Mouse (Mus musculus) stomach, postnatal 0 days (tissue): ENCODE measurements at regions not wholly inside any gene's neighbourhood (a gene's known extent, or its start where the extent isn't known, plus 50 kb on each side); places are given as distances from the start of the nearest gene placed in this dataset.

Experiments used
- ATAC-seq: fragments of 200-750 bp; cut with Nextera tagmentation; 2 replicates; pipeline ENCODE4 v1.8.0; 2017; ENCODE audit not compliant: low FRiP score, low TSS enrichment
- DNase-seq: peaks from one replicate; pipeline ENCODE4 v3.0.0-alpha.2; 2016; ENCODE audit warnings: low spot score
- H3K27ac ChIP-seq: fragments of 300-500 bp; sonication (generic); replicated peaks from 2 replicates; pipeline ENCODE4 v1.5.1; 2014; ENCODE audit warnings: mild to moderate bottlenecking, control low read depth
- H3K27me3 ChIP-seq: fragments of 300-500 bp; sonication (generic); 2 replicates; pipeline ENCODE4 v1.6.1; 2014; ENCODE audit warnings: low read length; ENCODE audit not compliant: control insufficient read depth, insufficient read depth
- H3K36me3 ChIP-seq: fragments of 300-500 bp; sonication (generic); 2 replicates; pipeline ENCODE4 v1.6.1; 2014; ENCODE audit warnings: low read length, mixed read lengths; ENCODE audit not compliant: control insufficient read depth, insufficient read depth
- H3K4me1 ChIP-seq: fragments of 300-500 bp; sonication (generic); replicated peaks from 2 replicates; pipeline ENCODE4 v1.6.1; 2014; ENCODE audit warnings: antibody characterized with exemption; ENCODE audit not compliant: control insufficient read depth, insufficient read depth
- H3K4me2 ChIP-seq: fragments of 300-500 bp; sonication (generic); replicated peaks from 2 replicates; pipeline ENCODE4 v1.6.1; 2014; ENCODE audit warnings: low read depth, mild to moderate bottlenecking, control low read depth, moderate library complexity
- H3K4me3 ChIP-seq: fragments of 300-500 bp; sonication (generic); 2 replicates; pipeline ENCODE4 v1.5.1; 2014; ENCODE audit warnings: low read depth, low read length, control low read depth
- H3K9ac ChIP-seq: fragments of 300-500 bp; sonication (generic); 2 replicates; pipeline ENCODE4 v1.6.1; 2014; ENCODE audit warnings: mild to moderate bottlenecking, low read length, control low read depth, mixed read lengths
- H3K9me3 ChIP-seq: fragments of 300-500 bp; sonication (generic); 2 replicates; pipeline ENCODE4 v1.6.1; 2016; ENCODE audit warnings: low read length; ENCODE audit not compliant: control insufficient read depth
- CTCF ChIP-seq: IDR thresholded peaks from 2 replicates; pipeline ENCODE4 v1.5.1; 2016; ENCODE audit warnings: antibody characterized with exemption, low read depth, mild to moderate bottlenecking, moderate library complexity
- EP300 ChIP-seq: optimal IDR thresholded peaks from 2 replicates; pipeline ENCODE3; 2016; ENCODE audit warnings: antibody characterized with exemption
- WGBS: fragments of 180-500 bp; shearing (Covaris S2); extraction: QIAGEN DNeasy Blood & Tissue Kit; methylation state at CpG from one replicate; pipeline ENCODE4 v1.1.7; 2014; 5-methylcytosine and 5-hydroxymethylcytosine counted together

DNA sequence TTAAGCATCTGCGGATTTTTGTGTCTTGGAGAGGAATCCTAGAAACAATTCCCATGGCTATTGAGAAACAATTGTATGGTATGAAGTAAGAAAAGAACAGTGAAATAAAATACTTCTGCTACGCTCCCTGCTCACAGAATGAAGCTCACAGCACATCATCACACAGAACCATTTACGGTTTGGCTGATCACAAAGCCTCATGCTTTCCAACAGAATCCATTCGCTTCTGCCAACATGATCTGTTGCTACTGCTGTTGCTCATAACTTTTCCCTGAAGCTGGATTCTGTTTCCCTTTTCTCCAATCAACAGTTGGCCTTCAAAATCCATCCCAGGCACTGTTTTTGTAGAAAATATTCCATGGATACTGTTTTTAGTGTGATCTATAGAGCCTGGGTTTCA, 518.7 kb downstream of the Nebl start:
- H3K9ac ChIP-seq = no peak overlapping the region
- no peak for DNase-seq

DNA sequence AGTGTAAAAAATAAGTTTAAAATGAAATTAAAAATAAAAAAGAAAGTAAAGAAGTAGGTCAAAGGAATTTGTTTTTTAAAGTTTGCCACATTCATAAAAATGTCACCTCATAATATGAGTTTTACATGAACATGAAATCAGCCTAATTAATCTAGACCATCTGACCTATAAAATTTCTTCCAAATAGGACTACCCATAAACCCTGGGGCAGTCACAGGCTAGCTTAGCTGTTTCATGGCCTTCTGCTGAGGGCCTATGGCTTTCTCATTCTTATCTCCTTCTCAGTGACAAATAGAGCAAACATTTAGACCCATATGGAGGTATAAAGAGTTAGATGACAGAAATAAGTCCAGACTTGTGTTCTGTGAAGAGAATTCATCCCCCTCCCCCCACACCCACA, 520.2 kb downstream of the Nebl start:
- no peak for TF ChIP-seq CTCF
- no peak for TF ChIP-seq EP300
- ATAC-seq = no peak
- H3K4me3 ChIP-seq = no peak overlapping the region
- no peaks in the 10 kb centered on the region for H3K36me3 ChIP-seq
- DNase-seq = no peak
- no peaks in the 10 kb centered on the region for H3K27me3 ChIP-seq
- H3K9me3 ChIP-seq = no peaks in the 10 kb centered on the region
- H3K4me2 ChIP-seq = no peak overlapping the region
- H3K4me1 ChIP-seq = no peaks in the 10 kb centered on the region
- H3K27ac ChIP-seq = no peak overlapping the region
- H3K9ac ChIP-seq = no peak overlapping the region

More for the DNA sequence above, 518.7 kb downstream of the Nebl start:
- H3K36me3 ChIP-seq = no peaks in the 10 kb centered on the region
- WGBS = 82% methylated on average over 4 of the region's 4 CpGs
- H3K4me2 ChIP-seq = no peak overlapping the region
- H3K27me3 ChIP-seq = no peaks in the 10 kb centered on the region
- no peaks in the 10 kb centered on the region for H3K4me1 ChIP-seq
- H3K4me3 ChIP-seq = no peak overlapping the region
- H3K9me3 ChIP-seq = no peaks in the 10 kb centered on the region
- H3K27ac ChIP-seq = no peak overlapping the region
- ATAC-seq = no peak
- TF ChIP-seq CTCF (no peak), EP300 (no peak)

DNA sequence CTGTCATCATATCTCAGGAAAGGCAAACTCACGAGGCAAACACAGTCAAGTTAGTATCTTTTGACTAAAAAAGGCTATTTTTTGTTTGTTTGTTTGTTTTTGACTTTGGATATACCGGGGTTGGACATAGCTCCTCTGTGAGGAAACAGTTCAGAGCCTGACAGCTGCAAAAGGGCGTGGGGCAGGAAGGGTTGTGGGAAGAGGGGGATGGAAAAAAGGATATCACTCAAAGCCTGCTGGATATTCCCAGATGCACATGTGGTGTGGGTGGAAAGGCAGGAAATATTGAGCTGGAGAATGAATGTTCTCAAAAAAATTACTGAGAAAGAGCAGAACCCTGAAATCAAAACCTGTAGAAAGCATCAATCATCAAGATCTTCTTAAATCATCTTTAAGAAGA, 537.7 kb downstream of the Nebl start:
- H3K36me3 ChIP-seq = no peaks in the 10 kb centered on the region
- H3K9me3 ChIP-seq = no peaks in the 10 kb centered on the region
- no peak overlapping the region for H3K9ac ChIP-seq
- no peaks in the 10 kb centered on the region for H3K27me3 ChIP-seq
- WGBS = 38% methylated on average over 3 of the region's 3 CpGs
- no peak overlapping the region for H3K4me2 ChIP-seq
- DNase-seq = no peak
- TF ChIP-seq CTCF (no peak), EP300 (no peak)
- no peak overlapping the region for H3K27ac ChIP-seq
- no peak overlapping the region for H3K4me3 ChIP-seq
- H3K4me1 ChIP-seq = no peaks in the 10 kb centered on the region
- ATAC-seq = no peak

DNA sequence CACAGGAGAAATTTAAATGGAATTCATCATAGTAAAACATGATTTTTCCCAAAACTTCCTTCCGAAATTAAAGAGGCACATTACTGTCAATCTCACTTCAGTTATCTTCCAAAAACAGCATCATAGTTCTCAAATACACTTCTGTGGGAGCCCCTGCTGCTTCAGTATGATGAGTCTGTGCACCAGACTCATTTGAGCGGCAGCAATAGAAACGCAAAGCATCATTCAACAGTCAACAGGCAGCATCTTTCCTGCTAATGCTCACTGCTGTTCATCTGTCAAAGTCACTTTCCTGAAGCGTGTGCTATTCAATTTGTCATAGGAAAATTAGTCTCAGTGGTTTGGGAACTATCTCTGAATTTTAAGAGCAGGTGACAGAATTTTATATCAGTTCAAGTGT, 542.1 kb downstream of the Nebl start:
- H3K4me2 ChIP-seq = no peak overlapping the region
- no peak for TF ChIP-seq EP300
- no peak for TF ChIP-seq CTCF
- no peaks in the 10 kb centered on the region for H3K4me1 ChIP-seq
- no peaks in the 10 kb centered on the region for H3K27me3 ChIP-seq
- no peaks in the 10 kb centered on the region for H3K9me3 ChIP-seq
- ATAC-seq (no peak), DNase-seq (no peak)
- 79% methylated on average over 4 of the region's 4 CpGs for WGBS
- no peak overlapping the region for H3K27ac ChIP-seq
- no peaks in the 10 kb centered on the region for H3K36me3 ChIP-seq
- no peak overlapping the region for H3K4me3 ChIP-seq
- H3K9ac ChIP-seq = no peak overlapping the region

DNA sequence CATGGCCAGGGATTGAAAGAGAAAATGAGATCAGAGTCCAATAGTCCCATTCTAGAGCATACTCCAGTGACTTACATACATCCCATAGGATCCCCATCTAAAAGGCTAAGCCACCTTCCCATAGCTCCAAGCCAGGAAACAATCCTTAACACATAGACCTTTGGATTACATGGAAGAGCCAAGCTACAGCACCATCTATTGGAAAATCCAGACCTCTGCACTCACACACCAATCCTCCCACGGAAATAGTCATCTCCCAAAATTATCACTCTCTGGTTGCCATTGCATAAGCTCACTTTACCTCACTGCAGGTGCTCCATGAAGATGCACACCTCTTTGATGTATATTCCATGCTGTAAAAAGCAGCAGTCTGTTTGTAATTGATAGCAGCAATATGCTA, 543.4 kb downstream of the Nebl start:
- ATAC-seq (no peak), DNase-seq (no peak)
- no peak overlapping the region for H3K9ac ChIP-seq
- H3K4me3 ChIP-seq = no peak overlapping the region
- H3K27ac ChIP-seq = no peak overlapping the region
- H3K9me3 ChIP-seq = no peaks in the 10 kb centered on the region
- WGBS = 56% methylated on average over 1 of the region's 1 CpGs
- H3K4me2 ChIP-seq = no peak overlapping the region
- H3K27me3 ChIP-seq = no peaks in the 10 kb centered on the region
- no peak for TF ChIP-seq EP300
- peak; percentile 40 for TF ChIP-seq CTCF
- no peaks in the 10 kb centered on the region for H3K36me3 ChIP-seq
- H3K4me1 ChIP-seq = no peaks in the 10 kb centered on the region

DNA sequence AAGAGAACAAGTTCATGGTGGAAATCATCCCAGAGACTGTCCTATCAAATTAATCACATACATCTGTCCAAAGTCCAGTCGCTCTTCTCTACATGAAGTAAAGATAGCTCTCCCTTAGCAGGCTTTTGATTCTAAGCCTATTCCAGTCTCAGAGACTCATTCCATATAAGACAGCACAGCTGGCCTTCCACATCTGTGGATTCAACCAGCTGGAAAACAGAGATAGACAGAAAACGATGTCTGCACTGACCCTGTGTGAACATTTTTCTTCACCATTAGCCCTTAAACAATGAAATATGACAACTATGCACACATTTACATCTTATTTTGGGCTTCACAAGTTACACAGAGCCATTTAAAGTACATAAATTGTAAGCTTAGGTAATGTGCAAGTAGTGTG, 547.6 kb downstream of the Nebl start:
- DNase-seq = no peak
- Histone ChIP-seq H3K4me1 (no peaks in the 10 kb centered on the region), H3K4me3 (no peak overlapping the region), H3K9ac (no peak overlapping the region), H3K27me3 (no peaks in the 10 kb centered on the region), H3K4me2 (no peak overlapping the region), H3K9me3 (no peaks in the 10 kb centered on the region), H3K27ac (no peak overlapping the region), H3K36me3 (no peaks in the 10 kb centered on the region)
- TF ChIP-seq CTCF (no peak), EP300 (no peak)
- WGBS = 62% methylated on average over 2 of the region's 2 CpGs
- ATAC-seq = no peak

DNA sequence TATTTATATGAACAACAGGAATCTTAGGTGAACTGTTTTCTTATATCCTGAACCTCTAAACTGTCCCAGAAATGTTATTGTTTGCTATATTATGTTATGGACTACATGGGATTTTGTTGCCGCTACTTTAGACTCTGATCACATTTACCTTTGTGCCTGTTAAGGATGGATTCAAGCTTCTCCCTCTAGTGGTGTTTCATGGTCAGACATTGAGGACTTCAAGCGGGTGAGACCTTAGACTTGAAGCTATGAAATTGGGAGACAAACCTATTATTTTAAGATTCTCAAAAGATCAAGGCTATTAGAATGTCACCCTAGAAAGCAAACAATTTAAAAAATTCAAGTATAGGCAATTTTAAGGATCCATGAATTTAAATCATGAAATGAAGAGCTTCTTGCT, 549.7 kb downstream of the Nebl start:
- no peaks in the 10 kb centered on the region for H3K4me1 ChIP-seq
- H3K4me2 ChIP-seq = no peak overlapping the region
- 77% methylated on average over 2 of the region's 2 CpGs for WGBS
- no peaks in the 10 kb centered on the region for H3K36me3 ChIP-seq
- no peaks in the 10 kb centered on the region for H3K9me3 ChIP-seq
- H3K4me3 ChIP-seq = no peak overlapping the region
- DNase-seq (no peak), ATAC-seq (no peak)
- no peaks in the 10 kb centered on the region for H3K27me3 ChIP-seq
- TF ChIP-seq EP300 = no peak
- peak; percentile 37 for TF ChIP-seq CTCF
- H3K9ac ChIP-seq = no peak overlapping the region
- H3K27ac ChIP-seq = no peak overlapping the region
